Mouse (Mus musculus) cerebellum, postnatal 4 days (tissue): ENCODE data around the gene Neo1.

Experiments used
- DNase-seq, 2 experiments: peaks; one replicate each; pipeline ENCODE4 v3.0.0; 2022; ENCODE audit warnings: low spot score in 2 of 2, mixed read lengths in 1 of 2

Neo1 gene

GRCm38 (mm10) chr9:58863826-58864225 lies 172.4 kb downstream of the Neo1 start:
- no peak for DNase-seq

DNA sequence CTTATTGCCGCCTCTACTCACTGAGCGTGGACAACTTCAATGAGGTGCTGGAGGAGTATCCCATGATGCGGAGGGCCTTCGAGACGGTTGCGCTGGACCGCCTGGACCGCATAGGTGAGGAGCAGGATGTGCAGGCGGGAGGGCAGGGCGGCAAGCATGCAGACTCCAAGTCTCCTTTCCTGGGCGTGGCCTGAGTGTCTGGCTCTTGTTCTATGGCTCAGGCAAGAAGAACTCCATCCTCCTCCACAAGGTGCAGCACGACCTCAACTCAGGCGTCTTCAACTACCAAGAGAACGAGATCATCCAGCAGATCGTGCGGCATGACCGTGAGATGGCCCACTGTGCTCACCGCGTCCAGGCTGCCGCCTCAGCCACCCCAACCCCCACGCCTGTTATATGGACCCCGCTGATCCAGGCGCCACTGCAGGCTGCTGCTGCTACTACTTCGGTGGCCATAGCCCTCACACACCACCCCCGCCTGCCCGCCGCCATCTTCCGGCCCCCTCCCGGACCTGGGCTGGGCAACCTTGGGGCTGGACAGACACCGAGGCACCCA lies 177.1 kb downstream of the Neo1 start:
- DNase-seq: no peak

GRCm38 (mm10) chr9:58854931-58855330 lies 181.3 kb downstream of the Neo1 start:
- no peak for DNase-seq

GRCm38 (mm10) chr9:58849576-58850315 lies 186.5 kb downstream of the Neo1 start:
- no peak for DNase-seq

- no peak for DNase-seq
These were observed 188.6 kb downstream of the Neo1 start for GRCm38 (mm10) chr9:58847676-58848075.

- no peak for DNase-seq
These were observed 189.2 kb downstream of the Neo1 start for GRCm38 (mm10) chr9:58847008-58847407.

GRCm38 (mm10) chr9:58844597-58844996 lies 191.6 kb downstream of the Neo1 start:
- DNase-seq: no peak

- DNase-seq: peak in 1 of 2 experiments; percentile 44
These were observed 194.6 kb downstream of the Neo1 start for GRCm38 (mm10) chr9:58841655-58842054.

- no peak for DNase-seq
These were observed 197.7 kb downstream of the Neo1 start for GRCm38 (mm10) chr9:58838504-58838903.

DNA sequence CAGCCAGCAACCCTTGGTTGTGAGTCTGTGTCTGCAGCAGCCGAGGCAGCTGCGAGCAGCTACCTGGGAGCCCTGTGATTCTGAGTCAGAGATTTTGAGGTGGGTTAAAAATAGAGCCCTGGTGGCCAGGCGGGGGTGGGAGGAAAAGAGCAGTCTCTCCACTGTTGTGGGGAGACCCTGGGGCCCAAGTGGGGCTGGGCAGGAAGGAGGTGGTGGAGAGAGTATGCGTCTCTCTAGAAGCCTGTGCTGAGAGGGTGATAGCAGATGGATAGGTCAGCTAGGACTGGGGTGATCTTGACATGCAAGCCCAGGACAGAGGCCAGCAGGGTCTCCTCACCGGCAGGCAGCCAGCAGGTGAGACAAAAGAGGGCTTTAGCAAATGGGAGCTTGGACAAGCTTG lies 199.1 kb downstream of the Neo1 start:
- DNase-seq: no peak

- DNase-seq: no peak
These were observed 203.3 kb downstream of the Neo1 start for GRCm38 (mm10) chr9:58832939-58833338.

DNA sequence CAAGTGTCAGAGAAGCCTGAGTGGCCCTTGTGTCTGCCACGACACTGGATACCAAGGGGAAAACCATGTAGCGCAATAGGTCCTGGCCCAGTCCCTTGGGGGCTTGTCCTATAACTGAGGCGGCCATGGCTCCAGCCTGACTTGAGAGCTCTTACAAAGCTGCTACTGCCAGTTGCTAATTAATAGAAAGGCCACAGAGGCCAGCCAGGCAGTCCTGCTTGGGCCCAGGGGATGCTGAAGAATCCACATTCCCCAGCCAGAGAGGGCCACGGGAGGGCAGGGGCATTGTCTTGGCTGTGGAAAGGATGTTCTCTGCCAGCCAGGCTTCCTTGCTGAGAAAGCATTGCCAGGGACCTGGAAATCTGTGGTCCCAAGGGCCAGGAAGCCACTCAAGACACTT lies 206.6 kb downstream of the Neo1 start:
- DNase-seq: no peak
